Mouse (Mus musculus) midbrain, postnatal 0 days (tissue): ENCODE results near the gene Olfr353. TPM values are rescaled to one million over a fixed set of nuclear protein-coding genes. Genes with fewer than 3 reads are reported as not detected.

Source experiments
- ATAC-seq: fragments of 200-750 bp; cut with Nextera tagmentation; 2 replicates; pipeline ENCODE4 v1.8.0; 2017; ENCODE audit warnings: moderate number of reproducible peaks, mild to moderate bottlenecking, moderate TSS enrichment, moderate library complexity; ENCODE audit not compliant: low FRiP score
- DNase-seq: peaks from one replicate; pipeline ENCODE4 v3.0.0-alpha.2; 2015; ENCODE audit warnings: low spot score
- H3K27ac ChIP-seq: fragments of 300-500 bp; sonication (generic); 2 replicates; pipeline ENCODE4 v1.5.1; 2014; ENCODE audit warnings: low read depth, mild to moderate bottlenecking, low read length, mixed read lengths
- H3K27me3 ChIP-seq: fragments of 300-500 bp; sonication (generic); 2 replicates; pipeline ENCODE4 v1.6.1; 2014; ENCODE audit warnings: low read length, control low read depth, mixed read lengths; ENCODE audit not compliant: insufficient read depth
- H3K36me3 ChIP-seq: fragments of 300-500 bp; sonication (generic); 2 replicates; pipeline ENCODE4 v1.6.1; 2014; ENCODE audit warnings: low read length, control low read depth, mixed read lengths; ENCODE audit not compliant: insufficient read depth
- H3K4me1 ChIP-seq: fragments of 300-500 bp; sonication (generic); 2 replicates; pipeline ENCODE4 v1.6.1; 2014; ENCODE audit warnings: mild to moderate bottlenecking, control low read depth, antibody characterized with exemption, low read length, mixed read lengths; ENCODE audit not compliant: insufficient read depth
- H3K4me2 ChIP-seq: fragments of 300-500 bp; sonication (generic); 2 replicates; pipeline ENCODE4 v1.6.1; 2014; ENCODE audit warnings: low read depth, mild to moderate bottlenecking, low read length, mixed read lengths; ENCODE audit not compliant: poor library complexity, severe bottlenecking
- H3K4me3 ChIP-seq: fragments of 300-500 bp; sonication (generic); 2 replicates; pipeline ENCODE4 v1.5.1; 2014; ENCODE audit warnings: low read depth, mild to moderate bottlenecking, low read length, moderate library complexity
- H3K9ac ChIP-seq: fragments of 300-500 bp; sonication (generic); replicated peaks from 2 replicates; pipeline ENCODE4 v1.6.1; 2014; ENCODE audit warnings: mild to moderate bottlenecking, low read length, moderate library complexity, mixed read lengths; ENCODE audit not compliant: poor library complexity, severe bottlenecking
- H3K9me3 ChIP-seq: fragments of 300-500 bp; sonication (generic); 2 replicates; pipeline ENCODE4 v1.6.1; 2016; ENCODE audit warnings: low read length, control low read depth
- CTCF ChIP-seq: IDR thresholded peaks from 2 replicates; pipeline ENCODE4 v1.5.1; 2016; ENCODE audit warnings: antibody characterized with exemption, mild to moderate bottlenecking
- WGBS: fragments of 180-500 bp; shearing (Covaris S2); extraction: QIAGEN DNeasy Blood & Tissue Kit; methylation state at CpG from one replicate; pipeline ENCODE4 v1.1.7; 2014; 5-methylcytosine and 5-hydroxymethylcytosine counted together
- polyA plus RNA-seq: library from polyadenylated mRNA; unstranded; fragments of >200 nt; fragmentation: Nextera tagmentation; extraction: Ambion mirVana; gene quantifications from 2 replicates; pipeline ENCODE4 v1.2.1, GENCODE M21; 2015
- total RNA-seq: library from RNA; depleted of rRNA; stranded (reverse); fragments of >200 nt; gene quantifications from 2 replicates; pipeline ENCODE4 v1.2.3, GENCODE M21; 2014; rRNA removed

Olfr353 gene
- total RNA-seq (not detected in 2 replicates), polyA plus RNA-seq (not detected in 2 replicates)

- no peak for TF ChIP-seq CTCF
Observed at GRCm38 (mm10) chr2:36892836-36893235, at the start of gene Olfr353. Gene Olfr353 (minus strand): TSS chr2:36892936.

GRCm38 (mm10) chr2:36936821-36937220, 44.1 kb upstream of the Olfr353 start, which contains the start of gene Olfr356:
Gene Olfr356 (plus strand): TSS chr2:36937121.
- ATAC-seq, result no peak

More at GRCm38 (mm10) chr2:36892836-36893235, at the start of gene Olfr353:
- H3K27me3 ChIP-seq, result no peaks in the 10 kb centered on the region
- H3K4me1 ChIP-seq, result no peaks in the 10 kb centered on the region
- H3K36me3 ChIP-seq, result no peaks in the 10 kb centered on the region
- no peak within 1 kb of the TSS for H3K9ac ChIP-seq
- no peak within 1 kb of the TSS for H3K4me2 ChIP-seq
- H3K4me3 ChIP-seq, result no peak within 1 kb of the TSS
- DNase-seq (no peak), ATAC-seq (no peak)
- H3K9me3 ChIP-seq, result 0 out of 2 replicates have a peak, but pooled peaks cover 14% of the 10 kb centered on the region
- no peak within 1 kb of the TSS for H3K27ac ChIP-seq

GRCm38 (mm10) chr2:36928797-36929196, 36.1 kb upstream of the Olfr353 start, which contains the start of gene Olfr355:
Gene Olfr355 (minus strand): TSS chr2:36928897.
- Histone ChIP-seq H3K4me1 (no peaks in the 10 kb centered on the region), H3K4me2 (no peak within 1 kb of the TSS), H3K4me3 (no peak within 1 kb of the TSS), H3K27me3 (no peaks in the 10 kb centered on the region), H3K9ac (no peak within 1 kb of the TSS), H3K36me3 (no peaks in the 10 kb centered on the region), H3K27ac (no peak within 1 kb of the TSS), H3K9me3 (0 out of 2 replicates have a peak, but pooled peaks cover 4% of the 10 kb centered on the region)
- TF ChIP-seq CTCF, result no peak
- no peak for DNase-seq
- no peak for ATAC-seq

More at GRCm38 (mm10) chr2:36936821-36937220, 44.1 kb upstream of the Olfr353 start, which contains the start of gene Olfr356:
- Histone ChIP-seq H3K4me1 (no peaks in the 10 kb centered on the region), H3K4me2 (no peak within 1 kb of the TSS), H3K27ac (no peak within 1 kb of the TSS), H3K27me3 (no peaks in the 10 kb centered on the region), H3K4me3 (no peak within 1 kb of the TSS), H3K9ac (no peak within 1 kb of the TSS), H3K9me3 (peaks cover 5% of the 10 kb centered on the region; the same call in 1 of the 2 replicates), H3K36me3 (no peaks in the 10 kb centered on the region)
- TF ChIP-seq CTCF, result no peak
- WGBS, result 79% methylated on average over 2 of the region's 2 CpGs
- no peak for DNase-seq

GRCm38 (mm10) chr2:36905380-36905779, 12.6 kb upstream of the Olfr353 start, which contains the start of gene Olfr354:
Gene Olfr354 (plus strand): TSS chr2:36905680.
- Histone ChIP-seq H3K27me3 (no peaks in the 10 kb centered on the region), H3K36me3 (no peaks in the 10 kb centered on the region), H3K9ac (no peak within 1 kb of the TSS), H3K4me2 (no peak within 1 kb of the TSS), H3K4me3 (no peak within 1 kb of the TSS), H3K4me1 (no peaks in the 10 kb centered on the region), H3K9me3 (peaks cover 20% of the 10 kb centered on the region), H3K27ac (no peak within 1 kb of the TSS)
- no peak for DNase-seq
- no peak for ATAC-seq
- no peak for TF ChIP-seq CTCF

- Histone ChIP-seq H3K27ac (no peak overlapping the region), H3K4me2 (no peak overlapping the region), H3K4me1 (no peaks in the 10 kb centered on the region), H3K4me3 (no peak overlapping the region), H3K9ac (no peak overlapping the region), H3K9me3 (peaks cover 19% of the 10 kb centered on the region; the same call in 1 of the 2 replicates), H3K27me3 (no peaks in the 10 kb centered on the region), H3K36me3 (no peaks in the 10 kb centered on the region)
- no peak for TF ChIP-seq CTCF
- DNase-seq, result no peak
- ATAC-seq, result no peak
Observed at GRCm38 (mm10) chr2:36897114-36897513, 4.4 kb upstream of the Olfr353 start.

GRCm38 (mm10) chr2:36868160-36868559, 24.6 kb downstream of the Olfr353 start, which contains the start of gene Olfr352:
Gene Olfr352 (plus strand): TSS chr2:36868460.
- 84% methylated on average over 1 of the region's 1 CpGs for WGBS

More at GRCm38 (mm10) chr2:36868160-36868559, 24.6 kb downstream of the Olfr353 start, which contains the start of gene Olfr352:
- TF ChIP-seq CTCF, result no peak
- no peak within 1 kb of the TSS for H3K9ac ChIP-seq
- no peak within 1 kb of the TSS for H3K27ac ChIP-seq
- H3K36me3 ChIP-seq, result no peaks in the 10 kb centered on the region
- no peak within 1 kb of the TSS for H3K4me3 ChIP-seq
- H3K27me3 ChIP-seq, result no peaks in the 10 kb centered on the region
- DNase-seq, result peak; percentile 1
- H3K9me3 ChIP-seq, result peaks cover 22% of the 10 kb centered on the region; the same call in 1 of the 2 replicates
- no peak for ATAC-seq
- H3K4me2 ChIP-seq, result no peak within 1 kb of the TSS
- H3K4me1 ChIP-seq, result no peaks in the 10 kb centered on the region
